Mouse (Mus musculus) forebrain, postnatal 0 days (tissue): Measurements from ENCODE around the gene 6030468B19Rik. TPM values are rescaled to one million over a fixed set of nuclear protein-coding genes. Genes with fewer than 3 reads are reported as not detected.

ENCODE experiments used
- ATAC-seq: fragments of 200-750 bp; cut with Nextera tagmentation; 2 replicates; pipeline ENCODE4 v1.8.0; 2017; ENCODE audit warnings: mild to moderate bottlenecking, moderate library complexity
- DNase-seq: peaks from one replicate; pipeline ENCODE4 v3.0.0-alpha.2; 2015
- H3K27ac ChIP-seq: fragments of 300-500 bp; sonication (generic); 2 replicates; pipeline ENCODE4 v1.5.1; 2014; ENCODE audit warnings: low read depth, mild to moderate bottlenecking, antibody characterized with exemption, low read length, moderate library complexity, mixed read lengths
- H3K27me3 ChIP-seq: fragments of 300-500 bp; sonication (generic); 2 replicates; pipeline ENCODE4 v1.6.1; 2014; ENCODE audit warnings: mild to moderate bottlenecking, low read length, mixed read lengths; ENCODE audit not compliant: insufficient read depth
- H3K36me3 ChIP-seq: fragments of 300-500 bp; sonication (generic); 2 replicates; pipeline ENCODE4 v1.6.1; 2014; ENCODE audit warnings: mild to moderate bottlenecking, moderate library complexity; ENCODE audit not compliant: insufficient read depth
- H3K4me1 ChIP-seq: fragments of 300-500 bp; sonication (generic); 2 replicates; pipeline ENCODE4 v1.6.1; 2014; ENCODE audit warnings: antibody characterized with exemption; ENCODE audit not compliant: insufficient read depth
- H3K4me2 ChIP-seq: fragments of 300-500 bp; sonication (generic); 2 replicates; pipeline ENCODE4 v1.6.1; 2014; ENCODE audit warnings: low read depth, mild to moderate bottlenecking, moderate library complexity
- H3K4me3 ChIP-seq: fragments of 300-500 bp; sonication (generic); 2 replicates; pipeline ENCODE4 v1.5.1; 2014; ENCODE audit warnings: low read depth, low read length, mixed read lengths
- H3K9ac ChIP-seq: fragments of 300-500 bp; sonication (generic); 2 replicates; pipeline ENCODE4 v1.6.1; 2014; ENCODE audit warnings: mild to moderate bottlenecking
- H3K9me3 ChIP-seq: fragments of 300-500 bp; sonication (generic); 2 replicates; pipeline ENCODE4 v1.6.1; 2016; ENCODE audit warnings: low read length
- CTCF ChIP-seq: sonication (generic); IDR thresholded peaks from 2 replicates; pipeline ENCODE4 v1.5.1; 2016; ENCODE audit warnings: antibody characterized with exemption, control low read depth, low read depth
- WGBS: fragments of 180-500 bp; shearing (Covaris S2); extraction: QIAGEN DNeasy Blood & Tissue Kit; methylation state at CpG from one replicate; pipeline ENCODE4 v1.1.7; 2014; 5-methylcytosine and 5-hydroxymethylcytosine counted together
- polyA plus RNA-seq: library from polyadenylated mRNA; unstranded; fragments of >200 nt; fragmentation: Nextera tagmentation; extraction: Ambion mirVana; gene quantifications from 2 replicates; pipeline ENCODE4 v1.2.1, GENCODE M21; 2015
- total RNA-seq: library from RNA; depleted of rRNA; stranded (reverse); fragments of >200 nt; gene quantifications from 2 replicates; pipeline ENCODE4 v1.2.3, GENCODE M21; 2014

The 6030468B19Rik gene
- total and polyA plus RNA-seq, 2 experiments from 2014 or later = not detected

DNA sequence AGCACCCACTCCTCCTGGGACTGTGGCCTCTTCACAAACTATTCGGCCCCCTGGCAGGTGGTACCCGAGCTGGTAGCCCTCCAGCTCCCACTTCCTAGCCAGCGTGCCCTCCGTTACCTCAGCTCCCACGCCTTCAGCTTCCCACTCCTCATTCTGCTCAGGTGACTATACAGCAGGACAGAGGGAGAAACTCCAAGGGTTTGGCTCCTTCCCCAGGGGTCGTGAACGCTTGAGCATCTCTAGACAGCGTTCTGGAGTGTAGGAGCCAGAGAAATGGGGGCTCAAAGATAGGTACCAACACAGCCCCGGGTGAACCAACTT is 6.1 kb upstream of the 6030468B19Rik start:
- Histone ChIP-seq H3K4me1 (no peaks in the 10 kb centered on the region), H3K27ac (no peak overlapping the region), H3K9ac (no peak overlapping the region), H3K4me2 (no peak overlapping the region), H3K9me3 (no peaks in the 10 kb centered on the region), H3K4me3 (no peak overlapping the region), H3K27me3 (no peaks in the 10 kb centered on the region), H3K36me3 (no peaks in the 10 kb centered on the region)
- no peak for ATAC-seq
- 92% methylated on average over 9 of the region's 9 CpGs for WGBS
- TF ChIP-seq CTCF = no peak
- no peak for DNase-seq

DNA sequence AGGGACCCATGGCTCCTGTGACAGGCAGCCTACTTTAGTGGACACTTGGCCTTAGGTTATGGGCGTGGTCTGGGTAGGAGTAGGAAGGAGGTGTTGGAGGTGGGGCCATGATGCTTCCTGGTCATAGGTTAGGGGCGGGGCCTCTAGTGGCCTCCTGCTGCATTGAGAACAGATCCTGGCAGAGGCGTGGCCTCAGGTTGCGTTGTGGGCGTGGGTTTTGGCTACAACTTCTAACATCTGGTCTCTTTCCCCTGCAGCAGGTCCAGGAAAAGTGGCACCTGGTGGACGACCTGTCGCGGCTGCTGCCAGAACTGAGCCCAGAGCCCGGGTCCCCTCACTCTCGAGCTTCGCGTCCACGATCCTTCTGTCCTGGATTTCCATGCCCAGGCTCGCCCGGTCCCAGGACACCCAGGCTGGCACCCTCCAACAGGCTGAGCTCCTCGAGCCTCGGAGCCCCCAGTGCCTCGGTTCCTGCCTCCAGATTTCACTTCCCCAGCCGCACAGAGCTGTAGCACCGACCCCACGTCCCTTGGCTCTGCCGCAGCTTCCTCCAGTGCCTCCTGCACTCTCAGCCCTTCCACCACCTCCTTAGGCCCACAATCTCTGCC is 5.1 kb upstream of the 6030468B19Rik start:
- Histone ChIP-seq H3K4me3 (no peak overlapping the region), H3K4me2 (no peak overlapping the region), H3K36me3 (no peaks in the 10 kb centered on the region), H3K27ac (no peak overlapping the region), H3K9ac (no peak overlapping the region), H3K9me3 (no peaks in the 10 kb centered on the region), H3K27me3 (no peaks in the 10 kb centered on the region), H3K4me1 (no peaks in the 10 kb centered on the region)
- ATAC-seq (no peak), DNase-seq (no peak)
- 10% methylated on average over 22 of the region's 22 CpGs for WGBS
- no peak for TF ChIP-seq CTCF

DNA sequence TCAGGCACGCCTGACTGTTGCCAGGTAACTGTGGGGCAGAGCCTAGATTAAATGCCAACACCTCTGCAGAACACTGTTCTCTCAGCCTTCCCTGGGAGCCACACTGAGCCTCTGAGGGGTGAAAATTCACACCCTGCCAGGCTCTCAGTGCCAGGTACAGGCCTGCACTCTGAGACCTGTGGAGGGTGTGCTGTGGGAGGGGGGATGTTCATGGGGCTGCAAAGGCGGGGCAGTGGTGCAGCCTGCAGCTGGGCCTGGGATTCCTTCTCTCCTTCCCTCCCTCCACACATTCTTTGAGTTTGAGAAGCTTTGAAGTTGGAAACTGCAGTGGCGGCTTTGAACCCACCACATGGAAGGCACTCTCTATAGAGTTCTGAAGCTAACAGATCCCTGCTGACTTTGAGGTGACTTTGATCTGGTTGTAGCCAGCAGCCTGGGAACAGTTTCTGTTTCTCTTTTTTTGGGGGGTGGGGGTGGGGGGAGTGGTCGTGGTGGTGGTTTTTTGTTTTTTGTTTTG is 3.4 kb upstream of the 6030468B19Rik start:
- TF ChIP-seq CTCF = no peak
- H3K27ac ChIP-seq = no peak overlapping the region
- no peak overlapping the region for H3K9ac ChIP-seq
- WGBS = 59% methylated on average over 4 of the region's 4 CpGs
- H3K4me3 ChIP-seq = no peak overlapping the region
- H3K27me3 ChIP-seq = no peaks in the 10 kb centered on the region
- H3K9me3 ChIP-seq = no peaks in the 10 kb centered on the region
- ATAC-seq (no peak), DNase-seq (no peak)
- no peak overlapping the region for H3K4me2 ChIP-seq
- H3K36me3 ChIP-seq = no peaks in the 10 kb centered on the region
- H3K4me1 ChIP-seq = no peaks in the 10 kb centered on the region

DNA sequence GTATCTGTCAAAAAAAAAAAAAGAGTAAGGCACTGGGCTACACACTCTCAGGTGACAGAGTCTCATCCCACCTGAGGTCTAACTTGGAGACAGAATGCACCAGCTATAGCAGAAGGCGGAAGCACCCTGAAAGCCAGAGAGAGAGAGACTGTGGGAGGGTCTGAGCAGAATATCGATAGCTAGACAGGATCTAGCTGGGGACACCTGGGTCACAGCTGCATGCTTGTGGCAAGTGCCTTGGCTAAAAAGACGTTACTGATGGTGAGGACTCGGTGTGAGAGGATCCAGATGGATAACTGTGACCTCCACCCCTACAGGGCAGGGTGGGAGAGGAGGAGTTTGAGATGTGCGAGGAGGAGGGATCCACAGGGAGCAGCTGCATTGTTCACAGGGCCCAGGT is 506 bp upstream of the 6030468B19Rik start:
- H3K4me2 ChIP-seq = no peak overlapping the region
- H3K9ac ChIP-seq = no peak overlapping the region
- H3K27ac ChIP-seq = no peak overlapping the region
- H3K27me3 ChIP-seq = no peaks in the 10 kb centered on the region
- no peaks in the 10 kb centered on the region for H3K4me1 ChIP-seq
- no peak for TF ChIP-seq CTCF
- no peak for DNase-seq
- no peaks in the 10 kb centered on the region for H3K36me3 ChIP-seq
- no peak overlapping the region for H3K4me3 ChIP-seq
- 50% methylated on average over 5 of the region's 5 CpGs for WGBS
- ATAC-seq = no peak
- no peaks in the 10 kb centered on the region for H3K9me3 ChIP-seq

DNA sequence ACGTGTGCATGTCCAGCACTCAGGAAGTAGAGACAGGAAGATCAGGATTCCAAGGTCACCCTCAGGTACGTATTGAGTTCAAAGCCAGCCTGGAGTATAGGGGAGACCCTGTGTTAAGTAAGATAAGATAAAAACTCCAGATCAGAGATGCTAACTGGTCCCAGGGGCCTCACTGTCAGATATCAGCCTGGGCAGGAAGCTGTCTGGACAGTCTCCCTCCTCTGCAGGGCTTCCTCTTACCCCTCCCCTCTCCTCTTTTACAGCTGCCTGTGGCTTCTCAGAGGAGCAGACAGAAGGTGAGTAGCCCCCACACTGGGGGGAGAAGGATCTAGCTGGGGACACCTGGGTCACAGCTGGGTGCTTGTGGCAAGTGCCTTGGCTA is 691 bp downstream of the 6030468B19Rik start:
- ATAC-seq (no peak), DNase-seq (no peak)
- 68% methylated on average over 2 of the region's 2 CpGs for WGBS
- Histone ChIP-seq H3K4me3 (no peak overlapping the region), H3K4me1 (no peaks in the 10 kb centered on the region), H3K27ac (no peak overlapping the region), H3K9ac (no peak overlapping the region), H3K9me3 (no peaks in the 10 kb centered on the region), H3K4me2 (no peak overlapping the region), H3K27me3 (no peaks in the 10 kb centered on the region), H3K36me3 (no peaks in the 10 kb centered on the region)
- TF ChIP-seq CTCF = no peak

DNA sequence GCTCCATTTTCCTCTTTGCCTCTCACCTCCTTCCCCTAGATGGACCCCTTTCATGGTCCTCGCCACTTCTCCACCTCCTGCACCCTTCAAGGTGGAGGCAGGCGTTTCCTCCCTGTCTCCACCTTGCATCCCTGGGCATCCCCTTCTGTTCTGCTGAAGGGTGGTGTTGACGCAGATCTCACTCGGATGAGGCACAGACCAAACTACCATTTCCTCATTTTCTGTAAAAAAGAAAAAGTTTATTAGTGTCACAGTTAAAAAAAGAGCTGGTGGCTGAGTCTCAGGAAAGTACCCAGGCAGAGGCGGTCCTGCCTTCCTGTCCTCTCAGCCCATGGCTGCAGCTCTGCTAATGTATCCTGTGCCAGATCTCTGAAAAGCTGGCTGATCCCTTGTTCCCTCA is 1.7 kb downstream of the 6030468B19Rik start:
- DNase-seq (no peak), ATAC-seq (no peak)
- H3K36me3 ChIP-seq = no peaks in the 10 kb centered on the region
- no peak overlapping the region for H3K27ac ChIP-seq
- H3K9me3 ChIP-seq = no peaks in the 10 kb centered on the region
- WGBS = 58% methylated on average over 5 of the region's 5 CpGs
- H3K9ac ChIP-seq = no peak overlapping the region
- no peaks in the 10 kb centered on the region for H3K27me3 ChIP-seq
- H3K4me3 ChIP-seq = no peak overlapping the region
- no peak for TF ChIP-seq CTCF
- no peak overlapping the region for H3K4me2 ChIP-seq
- no peaks in the 10 kb centered on the region for H3K4me1 ChIP-seq

DNA sequence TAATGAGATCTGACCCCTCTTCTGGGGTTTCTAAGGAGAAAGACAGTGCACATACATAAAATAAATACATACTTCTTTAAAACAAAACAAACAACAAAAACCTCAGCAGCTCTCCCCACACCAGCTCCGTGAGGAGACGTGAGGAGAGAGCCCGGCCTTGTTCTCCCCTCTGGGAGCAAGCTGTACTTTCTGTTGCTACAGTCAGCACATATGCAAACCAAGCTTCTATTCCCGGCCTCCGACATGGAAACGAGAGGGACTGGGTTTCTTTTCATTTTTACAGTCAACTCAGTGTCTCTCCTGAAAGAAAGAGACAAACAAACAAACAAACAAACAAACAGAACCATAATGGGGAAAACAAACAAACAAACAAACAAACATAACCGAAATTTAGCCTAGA is 2.6 kb downstream of the 6030468B19Rik start:
- 85% methylated on average over 7 of the region's 7 CpGs for WGBS
- no peak for TF ChIP-seq CTCF
- Histone ChIP-seq H3K36me3 (no peaks in the 10 kb centered on the region), H3K9ac (no peak overlapping the region), H3K4me1 (no peaks in the 10 kb centered on the region), H3K4me3 (no peak overlapping the region), H3K27ac (no peak overlapping the region), H3K4me2 (no peak overlapping the region), H3K9me3 (no peaks in the 10 kb centered on the region), H3K27me3 (no peaks in the 10 kb centered on the region)
- no peak for ATAC-seq
- DNase-seq = no peak
